Mouse (Mus musculus) megakaryocyte progenitor cell, adult 5-6 weeks (primary cell): Measurements from ENCODE around the gene Rnf157. TPM values are rescaled to one million over a fixed set of nuclear protein-coding genes. Genes with fewer than 3 reads are reported as not detected.

Source experiments
- ATAC-seq: replicated peaks from 2 replicates; pipeline ENCODE4 v1.8.0; 2016; ENCODE audit warnings: mild to moderate bottlenecking, moderate TSS enrichment, inconsistent platforms; ENCODE audit not compliant: poor library complexity
- total RNA-seq, 2 experiments: library from RNA; stranded (forward) in 1 of 2; stranded (reverse) in 1 of 2; fragments of 157-497, 149-512 nt in 1 of 2; fragments of 200-1000 nt in 1 of 2; gene quantifications; 2 replicates each; pipeline versions ENCODE4 v1.2.3 to v1.2.4; 2015 to 2017

The Rnf157 gene
- total RNA-seq (2015): 7.1 and 7.6 TPM in 2 replicates
- 5.5 and 7.6 TPM in 2 replicates for total RNA-seq (2017)

- peak; percentile 76 for ATAC-seq
These were observed at the start of gene Rnf157 for GRCm38 (mm10) chr11:116412904-116413630. Gene Rnf157 (minus strand): TSS chr11:116413032.

- ATAC-seq: no peak
These were observed 47.0 kb upstream of the Rnf157 start for GRCm38 (mm10) chr11:116459786-116460185.

GRCm38 (mm10) chr11:116456234-116456633 is 43.4 kb upstream of the Rnf157 start:
- ATAC-seq: no peak

DNA sequence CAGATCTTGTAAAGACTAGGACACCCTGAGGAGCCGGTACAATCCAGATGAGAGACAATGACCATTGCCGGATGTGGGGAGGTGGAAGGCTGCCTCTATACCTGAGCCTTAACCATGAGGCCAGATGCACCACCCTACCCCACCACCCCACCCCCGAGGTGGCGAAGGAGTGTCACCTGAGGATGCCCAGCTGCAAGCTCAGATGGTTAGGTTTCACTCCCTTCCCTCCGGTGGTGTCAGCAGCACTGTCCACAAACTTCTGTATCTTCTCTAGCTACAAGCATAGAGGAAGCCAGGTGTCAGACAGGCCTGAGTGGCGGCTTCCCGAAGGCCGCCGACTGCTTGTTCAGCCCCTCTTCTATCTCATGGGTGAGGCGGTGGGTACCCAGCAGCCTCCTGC is 41.1 kb upstream of the Rnf157 start:
- no peak for ATAC-seq

DNA sequence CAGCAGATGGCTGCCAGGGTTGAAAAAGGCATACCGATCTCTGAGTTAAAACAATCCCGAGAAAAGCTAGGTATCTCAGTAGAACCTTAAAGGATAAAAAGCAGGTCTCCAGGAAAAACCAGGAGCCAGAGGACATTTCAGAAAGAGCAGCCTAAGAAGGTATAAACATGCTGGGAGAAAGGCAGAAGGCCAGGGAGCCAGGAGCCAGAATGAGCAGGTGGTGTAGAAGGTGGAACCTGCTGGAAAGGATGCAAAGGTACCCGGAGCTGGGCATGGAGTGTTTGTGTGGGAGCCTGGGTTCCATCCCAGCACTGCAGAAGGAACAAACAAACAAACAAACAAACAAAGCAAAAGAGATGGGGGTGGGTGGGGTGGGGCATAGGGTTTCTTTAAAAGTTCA is 36.5 kb upstream of the Rnf157 start:
- ATAC-seq: no peak

- ATAC-seq: no peak
These were observed 35.0 kb upstream of the Rnf157 start for GRCm38 (mm10) chr11:116447822-116448221.

DNA sequence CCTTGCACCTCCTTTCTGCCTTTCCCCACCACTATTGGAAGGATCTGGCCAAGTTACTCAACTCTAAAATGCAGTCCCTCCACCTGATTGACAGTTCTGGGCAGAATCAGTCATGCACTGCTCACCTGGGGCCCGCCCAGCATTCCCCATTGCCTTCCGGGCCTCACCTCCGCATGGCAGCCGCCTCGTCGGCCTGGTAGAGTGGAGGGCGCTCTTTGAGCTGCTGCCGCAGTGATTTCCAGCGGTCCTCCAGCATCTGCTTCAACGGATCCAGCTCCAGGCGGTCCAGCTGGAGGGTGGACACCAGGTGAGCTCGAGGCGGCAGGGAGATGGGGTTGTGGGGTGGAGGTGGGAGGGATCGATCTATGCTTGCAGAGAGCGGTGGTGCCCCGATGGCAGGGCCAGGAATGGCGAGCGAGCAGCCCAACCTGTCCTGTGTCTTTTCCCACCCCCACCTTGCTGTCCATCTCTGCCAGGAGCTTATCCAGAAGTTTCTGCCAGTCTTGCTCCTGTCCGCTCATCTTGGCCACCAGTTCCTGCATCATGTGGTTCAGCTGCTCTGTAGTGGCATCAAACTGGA is 33.6 kb upstream of the Rnf157 start:
- ATAC-seq: no peak

DNA sequence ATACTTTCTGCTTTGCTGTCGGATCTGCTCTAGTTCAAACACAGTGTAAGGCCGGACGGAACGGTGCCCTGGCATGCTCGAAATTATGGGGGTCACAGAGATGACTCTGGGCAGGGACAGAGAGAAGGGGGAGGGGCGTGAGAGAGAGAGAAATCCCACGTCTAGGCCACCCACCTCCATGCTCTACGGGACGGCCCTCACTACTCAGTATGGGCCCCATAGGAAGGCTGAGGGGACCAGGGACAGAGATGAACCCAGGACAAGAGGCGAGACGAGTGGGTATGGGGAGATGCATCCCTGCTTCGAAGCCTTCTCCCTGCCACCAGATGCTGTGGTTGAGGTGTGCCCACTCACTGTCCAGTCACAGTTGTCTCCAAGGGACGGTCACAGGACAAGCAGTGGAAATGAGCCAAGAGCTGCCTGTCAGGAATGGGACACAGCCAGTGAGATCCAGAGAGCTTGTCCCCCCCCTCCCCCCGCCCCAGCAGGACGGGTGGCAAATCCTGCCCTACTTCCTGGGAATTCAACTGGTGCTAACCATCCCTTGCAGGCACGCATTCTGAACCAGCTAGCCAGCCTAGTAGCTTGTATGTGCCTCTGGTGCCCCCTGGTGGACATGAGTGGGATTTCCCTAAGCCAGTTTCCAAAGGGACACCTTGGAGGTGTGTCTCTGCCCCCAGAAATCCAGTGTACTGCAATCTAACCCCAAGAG is 32.9 kb upstream of the Rnf157 start:
- ATAC-seq: peak; percentile 98

- ATAC-seq: no peak
These were observed 31.1 kb upstream of the Rnf157 start for GRCm38 (mm10) chr11:116443935-116444334.

DNA sequence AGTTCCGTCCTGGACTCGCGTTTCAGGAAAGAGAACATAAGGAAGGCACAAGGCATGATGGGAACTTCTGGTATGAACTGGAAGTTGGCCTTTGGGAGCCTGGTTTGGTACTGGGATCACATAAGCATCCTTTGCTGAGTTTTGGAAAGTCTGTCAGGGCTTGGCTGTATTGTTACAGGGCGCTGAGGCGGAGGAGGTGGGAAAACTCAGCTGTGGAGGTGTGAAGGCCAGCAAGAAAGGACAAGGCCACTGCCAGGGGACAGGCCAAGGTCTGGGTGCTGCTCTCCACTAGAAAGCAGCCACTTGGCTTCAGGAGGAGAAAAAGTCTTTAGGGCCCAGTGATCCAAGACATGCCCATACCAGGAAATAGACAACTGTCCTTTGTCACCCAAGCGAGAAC is 30.5 kb upstream of the Rnf157 start:
- no peak for ATAC-seq

DNA sequence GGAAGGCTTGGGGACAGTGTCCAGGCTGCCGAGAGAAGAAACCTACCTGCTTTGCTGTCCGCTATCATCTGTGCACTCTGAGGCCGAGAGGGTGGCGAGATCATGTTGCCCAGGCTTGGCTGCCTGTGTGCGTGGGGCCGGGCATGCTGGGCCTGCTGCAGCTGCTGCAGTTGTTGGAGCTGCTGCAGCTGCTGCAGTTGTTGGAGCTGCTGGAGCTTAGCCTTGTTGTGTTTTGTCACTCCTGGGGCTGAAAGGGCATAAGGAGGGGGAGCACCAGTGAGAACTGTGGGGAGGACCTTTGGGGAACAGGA is 30.0 kb upstream of the Rnf157 start:
- no peak for ATAC-seq

- ATAC-seq: no peak
These were observed 29.5 kb upstream of the Rnf157 start for GRCm38 (mm10) chr11:116442129-116442866.

DNA sequence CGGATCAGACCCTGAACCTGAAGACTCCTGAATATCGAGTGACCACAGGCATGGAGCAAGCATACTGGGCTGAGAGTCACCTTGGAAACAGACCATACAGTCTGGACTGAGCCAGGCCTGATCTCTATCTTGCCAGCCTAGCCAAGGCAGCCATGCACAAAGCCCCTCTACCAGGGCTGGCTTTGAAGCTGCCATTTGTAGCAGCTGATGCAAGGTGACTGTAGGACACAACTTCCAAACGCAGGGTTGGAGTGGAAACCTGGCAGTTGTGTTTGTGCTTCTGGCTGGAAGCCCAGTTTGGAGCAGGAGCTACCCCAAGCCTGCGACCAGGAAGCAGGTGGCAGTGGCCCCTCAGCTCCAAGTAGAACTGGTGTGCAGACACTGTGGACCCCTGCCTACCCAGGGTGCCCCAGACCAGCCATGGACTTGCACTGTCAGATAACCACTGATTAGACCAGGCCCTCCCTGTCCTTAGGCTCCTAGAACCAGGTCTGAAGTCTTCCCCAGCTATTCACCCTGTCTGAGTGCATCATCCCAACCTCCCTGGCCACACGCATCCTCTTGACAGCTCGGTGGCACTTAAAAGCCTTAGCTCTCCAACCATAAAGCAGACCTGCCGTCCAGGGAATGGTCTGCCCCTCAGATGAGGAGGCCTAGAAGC is 27.7 kb upstream of the Rnf157 start:
- ATAC-seq: no peak

GRCm38 (mm10) chr11:116439269-116440240 is 26.7 kb upstream of the Rnf157 start:
- no peak for ATAC-seq

GRCm38 (mm10) chr11:116437541-116437940 is 24.7 kb upstream of the Rnf157 start:
- no peak for ATAC-seq

- ATAC-seq: peak; percentile 41
These were observed 24.0 kb upstream of the Rnf157 start for GRCm38 (mm10) chr11:116436725-116437331.

- no peak for ATAC-seq
These were observed 23.3 kb upstream of the Rnf157 start for GRCm38 (mm10) chr11:116435992-116436724.

DNA sequence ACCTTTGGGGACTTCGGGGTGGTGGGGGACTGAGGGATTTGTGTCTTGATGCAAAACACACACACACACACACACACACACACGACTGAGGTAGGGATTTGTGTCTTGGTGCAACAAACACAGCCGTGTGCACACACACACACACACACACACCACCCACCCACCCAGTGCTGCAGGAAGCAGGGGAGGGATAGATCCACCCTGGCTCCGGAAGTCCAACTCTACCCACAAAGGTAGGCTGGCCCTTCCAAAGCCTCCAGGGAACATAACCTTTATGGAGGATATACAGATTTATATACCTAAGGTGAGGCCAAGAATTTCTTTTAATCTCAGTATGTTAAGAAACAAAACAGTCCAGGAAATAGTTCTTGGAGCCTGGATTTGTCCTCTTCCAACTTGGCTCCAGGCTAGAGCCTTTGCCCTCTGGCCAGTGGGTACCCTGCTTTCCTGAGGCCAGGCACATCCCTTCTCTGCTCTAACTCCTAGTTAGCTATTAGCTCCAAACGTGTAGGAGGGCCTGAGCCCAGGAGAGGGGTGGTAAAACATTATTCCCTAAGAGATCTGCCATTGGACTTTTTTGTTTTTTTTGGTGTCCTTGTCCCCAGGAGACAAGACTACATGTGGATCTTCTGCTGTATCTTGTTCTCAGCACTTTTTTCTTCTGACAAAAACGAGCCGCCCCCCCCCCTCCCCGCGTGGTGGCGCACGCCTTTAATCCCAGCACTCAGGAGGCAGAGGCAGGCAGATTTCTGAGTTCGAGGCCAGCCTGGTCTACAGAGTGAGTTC is 22.3 kb upstream of the Rnf157 start:
- ATAC-seq: no peak
